Mouse (Mus musculus) left cerebral cortex, postnatal 10 days (tissue): ENCODE measurements at regions not wholly inside any gene's neighbourhood (a gene's known extent, or its start where the extent isn't known, plus 50 kb on each side); places are given as distances from the start of the nearest gene placed in this dataset.

Source experiments
- DNase-seq, 2 experiments: peaks; one replicate each; pipeline ENCODE4 v3.0.0; 2021 to 2022; ENCODE audit warnings: low spot score in 2 of 2, mixed read lengths in 1 of 2; ENCODE audit errors: extremely low spot score in 1 of 2
- intact Hi-C: fragments of 180-260 bp; cut with DNase I; formaldehyde crosslinking; loops from one replicate; pipeline ENCODE4 v1.15.1; 2025

- intact Hi-C loops, result no loop called here
- no peak for DNase-seq
Measured at GRCm38 (mm10) chr3:60698189-60698588, 225.6 kb downstream of the Mbnl1 start.

GRCm38 (mm10) chr3:60707139-60707538, 234.5 kb downstream of the Mbnl1 start:
- intact Hi-C loops, result no loop called here
- no peak for DNase-seq

- DNase-seq, result no peak
- intact Hi-C loops, result loop anchor here (10.0 kb wide), 1 partner anchor 228 kb away; no protein-coding TSS in a partner anchor
Measured at GRCm38 (mm10) chr3:60712896-60713295, 240.3 kb downstream of the Mbnl1 start.

- intact Hi-C loops, result no loop called here
- DNase-seq, result no peak
Measured at GRCm38 (mm10) chr3:60720322-60720721, 247.7 kb downstream of the Mbnl1 start.

- no peak for DNase-seq
- intact Hi-C loops, result no loop called here
Measured at GRCm38 (mm10) chr3:60731331-60731730, 258.7 kb downstream of the Mbnl1 start.

- intact Hi-C loops, result no loop called here
- DNase-seq, result no peak
Measured at GRCm38 (mm10) chr3:60740543-60741294, 261.9 kb upstream of the P2ry1 start.

GRCm38 (mm10) chr3:60741379-60741778, 261.2 kb upstream of the P2ry1 start:
- DNase-seq, result no peak
- intact Hi-C loops, result no loop called here

- DNase-seq, result no peak
- intact Hi-C loops, result no loop called here
Measured at GRCm38 (mm10) chr3:60742232-60742631, 260.4 kb upstream of the P2ry1 start.

- intact Hi-C loops, result no loop called here
- no peak for DNase-seq
Measured at GRCm38 (mm10) chr3:60745075-60745474, 257.5 kb upstream of the P2ry1 start.

- intact Hi-C loops, result no loop called here
- DNase-seq, result no peak
Measured at GRCm38 (mm10) chr3:60758568-60758967, 244.0 kb upstream of the P2ry1 start.

GRCm38 (mm10) chr3:60759046-60759445, 243.5 kb upstream of the P2ry1 start:
- DNase-seq, result no peak
- intact Hi-C loops, result no loop called here

GRCm38 (mm10) chr3:60762874-60763273, 239.7 kb upstream of the P2ry1 start:
- intact Hi-C loops, result no loop called here
- peak in 1 of 2 experiments; percentile 22 for DNase-seq

- intact Hi-C loops, result no loop called here
- DNase-seq, result no peak
Measured at GRCm38 (mm10) chr3:60765079-60765478, 237.5 kb upstream of the P2ry1 start.

- DNase-seq, result no peak
- intact Hi-C loops, result no loop called here
Measured at GRCm38 (mm10) chr3:60768996-60769395, 233.6 kb upstream of the P2ry1 start.

GRCm38 (mm10) chr3:60771866-60772265, 230.7 kb upstream of the P2ry1 start:
- DNase-seq, result no peak
- intact Hi-C loops, result no loop called here

GRCm38 (mm10) chr3:60773383-60773782, 229.2 kb upstream of the P2ry1 start:
- intact Hi-C loops, result no loop called here
- DNase-seq, result peak in 1 of 2 experiments; percentile 43

- intact Hi-C loops, result no loop called here
- DNase-seq, result no peak
Measured at GRCm38 (mm10) chr3:60785137-60785875, 217.3 kb upstream of the P2ry1 start.

GRCm38 (mm10) chr3:60787989-60788388, 214.6 kb upstream of the P2ry1 start:
- intact Hi-C loops, result no loop called here
- no peak for DNase-seq

GRCm38 (mm10) chr3:60789441-60789840, 213.2 kb upstream of the P2ry1 start:
- no peak for DNase-seq
- intact Hi-C loops, result no loop called here

- peak in 1 of 2 experiments; percentile 13 for DNase-seq
- intact Hi-C loops, result no loop called here
Measured at GRCm38 (mm10) chr3:60792166-60792565, 210.4 kb upstream of the P2ry1 start.
